Comparison of ENCODE assay signal across 19 mouse cellular contexts in genomic region chr9:57854280-57854679, GRCm38 (mm10). TPM values are rescaled to one million over a fixed set of nuclear protein-coding genes. Genes with fewer than 3 reads are reported as not detected.
DNase-seq lines count a peak whose midpoint lies in the region; ATAC-seq and TF ChIP-seq lines count a peak whose summit lies in the region.
"Had no signal": no experiment of that assay in that cellular context is flagged by ENCODE, and none has a peak within 500 bp of the region (broad histone marks: within the 10 kb centered on the region; RNA-seq: fewer than 3 reads in every experiment).

No protein-coding gene starts in this region.

- no peak overlapping the region for H3K4me2 ChIP-seq in lung, postnatal 0 days (replicated peaks; ENCODE audit: low read depth, low read length)
- no peak overlapping the region for H3K4me2 ChIP-seq in myocyte (ENCODE audit: low read depth)
- H3K4me2 ChIP-seq: embryonic facial prominence, embryonic 13.5 days; heart, embryonic 12.5 days; hindbrain, embryonic 14.5 days; limb, embryonic 15.5 days had no signal

- no peak for TF ChIP-seq POLR2A in myocyte (IDR thresholded peaks at IDR 0.05; ENCODE audit: insufficient read length, low read depth)
- TF ChIP-seq POLR2A in kidney, adult 2 months (IDR thresholded peaks at IDR 0.05; ENCODE audit: low read depth, low read length) = no peak

- no peak overlapping the region for H3K9ac ChIP-seq in lung, postnatal 0 days (replicated peaks; ENCODE audit: low read depth)
- H3K9ac ChIP-seq: embryonic facial prominence, embryonic 13.5 days; heart, embryonic 12.5 days; hindbrain, embryonic 14.5 days; limb, embryonic 15.5 days had no signal

- TF ChIP-seq EP300 in lung, postnatal 0 days (IDR thresholded peaks at IDR 0.05) = no peak

- H3K4me1 ChIP-seq in lung, postnatal 0 days (ENCODE audit: insufficient read depth, low read depth, low read length) = no peaks in the 10 kb centered on the region
- no peaks in the 10 kb centered on the region for H3K4me1 ChIP-seq in kidney, adult 2 months (ENCODE audit: control insufficient read depth, insufficient read depth, low read length)
- H3K4me1 ChIP-seq: embryonic facial prominence, embryonic 13.5 days; limb, embryonic 15.5 days had no signal

- H3K4me3 ChIP-seq in lung, postnatal 0 days (ENCODE audit: low read depth, low read length) = no peak overlapping the region
- no peak overlapping the region for H3K4me3 ChIP-seq in myocyte
- H3K4me3 ChIP-seq in kidney, adult 2 months (ENCODE audit: insufficient read depth, low read depth, low read length) = no peak overlapping the region
- H3K4me3 ChIP-seq: embryonic facial prominence, embryonic 13.5 days; heart, embryonic 12.5 days; limb, embryonic 15.5 days had no signal

- ATAC-seq in lung, postnatal 0 days = no peak
- peak; percentile 81 for ATAC-seq in common myeloid progenitor, adult 5-6 weeks (replicated peaks; ENCODE audit: low read depth, poor library complexity, severe bottlenecking)
- ATAC-seq: forebrain, embryonic 14.5 days; intestine, postnatal 0 days; Patski had no signal

- H3ac ChIP-seq in myocyte (ENCODE audit: control insufficient read depth, insufficient read length) = no peak overlapping the region

- no peaks in the 10 kb centered on the region for H3K27me3 ChIP-seq in lung, postnatal 0 days (replicated peaks; ENCODE audit: insufficient read depth, low read length)
- H3K27me3 ChIP-seq in myocyte (ENCODE audit: control insufficient read depth, insufficient read depth, insufficient read length) = no peaks in the 10 kb centered on the region
- H3K27me3 ChIP-seq in kidney, adult 2 months (replicated peaks; ENCODE audit: control insufficient read depth, insufficient read depth, low read length) = no peaks in the 10 kb centered on the region; the same call in 1 of the 2 replicates
- H3K27me3 ChIP-seq: embryonic facial prominence, embryonic 13.5 days; heart, embryonic 12.5 days; limb, embryonic 15.5 days had no signal

- peak; percentile 6 for DNase-seq in lung, postnatal 0 days (ENCODE audit: low spot score)
- DNase-seq in lung, postnatal 4 days = no peak
- DNase-seq in A20 (ENCODE audit: low read depth, low spot score) = peak; percentile 81
- DNase-seq in layer of hippocampus, postnatal 10 days (ENCODE audit: low spot score in 2 of 2) = no peak
- DNase-seq in kidney, adult 2 months = no peak
- DNase-seq: adrenal gland, postnatal 10 days; cerebellum, adult 9-11 months; gastrocnemius, postnatal 36 days; midbrain, embryonic 14.5 days; right cerebral cortex, adult 18-20 months had no signal

- no peak for TF ChIP-seq CTCF in lung, postnatal 0 days (IDR thresholded peaks at IDR 0.05)
- no peak for TF ChIP-seq CTCF in kidney, adult 2 months (conservative IDR thresholded peaks at IDR 0.05; ENCODE audit: insufficient read depth, insufficient read length, low read depth, low read length)

- H3K9me3 ChIP-seq in lung, postnatal 0 days (ENCODE audit: low read length) = no peaks in the 10 kb centered on the region
- H3K9me3 ChIP-seq: embryonic facial prominence, embryonic 13.5 days; heart, embryonic 12.5 days; limb, embryonic 15.5 days had no signal

- no peaks in the 10 kb centered on the region for H3K36me3 ChIP-seq in lung, postnatal 0 days (ENCODE audit: insufficient read depth, low read length)
- no peaks in the 10 kb centered on the region for H3K36me3 ChIP-seq in myocyte (ENCODE audit: control insufficient read depth, insufficient read depth)
- H3K36me3 ChIP-seq in kidney, adult 2 months (ENCODE audit: control insufficient read depth, insufficient read depth, low read length) = no peaks in the 10 kb centered on the region
- H3K36me3 ChIP-seq: embryonic facial prominence, embryonic 13.5 days; heart, embryonic 12.5 days; limb, embryonic 15.5 days had no signal

- H3K79me2 ChIP-seq in myocyte (ENCODE audit: control insufficient read depth, insufficient read depth) = no peaks in the 10 kb centered on the region

- no peak overlapping the region for H3K27ac ChIP-seq in lung, postnatal 0 days (ENCODE audit: low read length)
- no peak overlapping the region for H3K27ac ChIP-seq in kidney, adult 2 months (ENCODE audit: insufficient read depth, low read depth, low read length)
- H3K27ac ChIP-seq: embryonic facial prominence, embryonic 13.5 days; hindbrain, embryonic 14.5 days; limb, embryonic 15.5 days had no signal

TF ChIP-seq in myocyte, 11 proteins besides CTCF, POLR2A, EP300 and RAD21:
- no peak for TF ChIP-seq USF1 (IDR thresholded peaks at IDR 0.05; ENCODE audit: low read depth)
- peak; percentile 90 for TF ChIP-seq SRF (IDR thresholded peaks at IDR 0.05; ENCODE audit: control insufficient read depth, insufficient read length, low read depth)

RNA-seq across cellular contexts. Expression of gene Arid3b, which starts 17.7 kb away (rescaled TPM):
- 5.8 and 6.2 TPM in 2 replicates for polyA plus RNA-seq in lung, postnatal 0 days (2015; fragmentation: Nextera tagmentation; extraction: Ambion mirVana)
- total RNA-seq in common myeloid progenitor, adult 5-6 weeks (2017) = 1.9 and 2.2 TPM in 2 replicates
- 1.5 TPM for polyA plus RNA-seq in myocyte (2012; fragmentation: generic; extraction: Trizol)
- 10 to 100 TPM; 10.0 to 11.8 TPM for total RNA-seq in layer of hippocampus, postnatal 10 days (2021)
- polyA plus RNA-seq in kidney, adult 2 months (2012; rRNA removed) = 4.6 and 5.0 TPM in 2 replicates

RNA-seq across cellular contexts. Expression of gene Ubl7, which starts 56.5 kb away (rescaled TPM):
- polyA plus RNA-seq in lung, postnatal 0 days (2015; fragmentation: Nextera tagmentation; extraction: Ambion mirVana) = 120 and 121 TPM in 2 replicates
- 11.9 and 25.7 TPM in 2 replicates for total RNA-seq in common myeloid progenitor, adult 5-6 weeks (2017)
- 62.0 TPM for polyA plus RNA-seq in myocyte (2012; fragmentation: generic; extraction: Trizol)
- 10 to 100 TPM; 95.3 to 98.4 TPM for total RNA-seq in layer of hippocampus, postnatal 10 days (2021)
- 144 and 150 TPM in 2 replicates for polyA plus RNA-seq in kidney, adult 2 months (2012; rRNA removed)

Comparison
In these comparisons a context has a peak if more than half of its experiments do, and no peak if none do; other contexts are left out.
1. DNase-seq: peak in lung, postnatal 0 days (single experiment) and A20 (single experiment); none in lung, postnatal 4 days (0 of 2), layer of hippocampus, postnatal 10 days (0 of 2) and kidney, adult 2 months (single experiment).